Mouse (Mus musculus): Measurements from ENCODE around the gene Lhx2. TPM values are rescaled to one million over a fixed set of nuclear protein-coding genes. Genes with fewer than 3 reads are reported as not detected.

Gene Lhx2
- polyA plus RNA-seq, 1 experiment from 2014 or later: not detected

DNA sequence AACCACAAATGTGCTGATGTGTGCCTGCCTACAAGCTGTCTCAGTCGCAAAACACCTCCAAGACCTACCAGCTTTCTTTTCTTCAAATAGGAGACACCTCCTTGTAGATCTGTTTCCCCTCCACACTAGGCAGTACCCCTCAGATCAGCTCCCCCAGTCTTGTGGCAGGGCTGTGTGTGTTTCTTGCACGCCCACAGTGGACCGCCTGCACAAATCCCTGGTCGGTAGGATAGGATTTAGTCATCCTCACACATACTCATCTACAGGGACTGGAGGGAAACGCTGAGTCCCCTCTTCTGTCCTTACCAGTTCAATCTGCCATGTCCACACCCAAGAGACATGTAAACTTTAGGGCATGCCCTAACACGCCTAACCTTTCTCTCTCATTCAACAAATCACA lies 71.1 kb downstream of the Lhx2 start:
- WGBS: 73% methylated on average over 6 of the region's 6 CpGs
- ATAC-seq (replicated peaks; ENCODE audit: extremely low read depth, insufficient read depth, low FRiP score): no peak

DNA sequence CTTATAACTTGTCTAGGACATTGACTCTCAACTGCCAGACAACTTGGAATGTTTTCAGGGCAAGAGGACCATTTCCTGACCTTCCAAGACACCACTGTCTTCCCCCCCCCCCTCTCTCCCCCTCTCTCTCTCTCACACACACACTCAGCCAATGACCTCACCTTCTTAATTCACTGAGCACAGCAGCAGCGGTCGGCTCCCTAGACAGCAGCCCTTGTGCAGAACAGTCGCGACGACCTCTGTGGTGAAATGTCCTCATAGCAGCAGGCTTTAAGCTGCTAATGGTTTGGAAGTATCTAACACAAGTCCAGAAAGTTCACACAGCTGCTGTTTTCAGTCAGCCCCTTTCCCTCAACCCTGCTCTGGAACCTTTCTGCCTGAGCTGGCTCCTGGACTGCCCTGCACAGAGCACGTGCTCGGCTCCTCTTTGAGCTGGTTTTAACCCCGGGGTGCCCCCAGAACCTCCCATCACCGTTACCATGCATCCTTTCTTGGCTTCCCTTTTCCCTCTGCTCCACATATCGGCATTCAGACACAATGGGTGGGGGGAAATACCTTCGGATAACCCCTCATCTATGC lies 73.6 kb downstream of the Lhx2 start:
- Histone ChIP-seq H3K9ac (ENCODE audit: low read length) (no peak overlapping the region), H3K4me1 (ENCODE audit: control insufficient read depth, insufficient read depth, low read length) (no peaks in the 10 kb centered on the region), H3K27ac (ENCODE audit: low read length) (no peak overlapping the region), H3K9me3 (replicated peaks; ENCODE audit: control insufficient read depth, low read length) (no peaks in the 10 kb centered on the region), H3K4me2 (ENCODE audit: low read depth, low read length) (no peak overlapping the region), H3K27me3 (ENCODE audit: control insufficient read depth, insufficient read depth, low read length) (peaks cover 8% of the 10 kb centered on the region; the same call in 1 of the 2 replicates), H3K4me3 (ENCODE audit: low read length) (no peak overlapping the region), H3K36me3 (ENCODE audit: control insufficient read depth, insufficient read depth) (no peaks in the 10 kb centered on the region)
- 27% methylated on average over 11 of the region's 11 CpGs for WGBS
- ATAC-seq (replicated peaks; ENCODE audit: extremely low read depth, insufficient read depth, low FRiP score): no peak

More for the DNA sequence above, 71.1 kb downstream of the Lhx2 start:
- Histone ChIP-seq H3K4me3 (ENCODE audit: low read length) (no peak overlapping the region), H3K4me2 (ENCODE audit: low read depth, low read length) (no peak overlapping the region), H3K4me1 (ENCODE audit: control insufficient read depth, insufficient read depth, low read length) (no peaks in the 10 kb centered on the region), H3K27ac (ENCODE audit: low read length) (no peak overlapping the region), H3K27me3 (ENCODE audit: control insufficient read depth, insufficient read depth, low read length) (peaks cover 8% of the 10 kb centered on the region; the same call in 1 of the 2 replicates), H3K9ac (ENCODE audit: low read length) (no peak overlapping the region), H3K36me3 (ENCODE audit: control insufficient read depth, insufficient read depth) (no peaks in the 10 kb centered on the region), H3K9me3 (replicated peaks; ENCODE audit: control insufficient read depth, low read length) (no peaks in the 10 kb centered on the region)

DNA sequence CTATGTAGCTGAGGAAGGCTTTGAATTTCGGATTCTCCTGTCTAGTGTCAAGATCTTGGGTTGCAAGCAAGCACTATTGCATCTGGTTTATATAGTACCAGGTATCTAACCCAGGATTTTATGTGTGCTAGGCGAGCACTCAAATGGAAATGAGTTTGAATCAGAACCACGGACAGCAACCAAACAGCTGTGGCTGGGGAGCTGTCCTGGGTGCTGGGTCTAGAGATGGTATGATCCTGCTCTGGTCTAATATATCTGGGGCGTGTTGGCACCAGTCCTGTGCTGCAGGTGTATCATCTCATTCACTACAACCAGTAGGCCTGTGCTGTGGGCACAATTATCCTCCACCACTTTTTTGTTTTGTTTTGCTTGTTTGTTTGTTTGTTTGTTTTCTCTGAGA lies 78.9 kb downstream of the Lhx2 start:
- Histone ChIP-seq H3K27me3 (ENCODE audit: control insufficient read depth, insufficient read depth, low read length) (peaks cover 9% of the 10 kb centered on the region), H3K4me3 (ENCODE audit: low read length) (no peak overlapping the region), H3K27ac (ENCODE audit: low read length) (no peak overlapping the region), H3K9me3 (replicated peaks; ENCODE audit: control insufficient read depth, low read length) (no peaks in the 10 kb centered on the region), H3K4me2 (ENCODE audit: low read depth, low read length) (no peak overlapping the region), H3K9ac (ENCODE audit: low read length) (no peak overlapping the region), H3K36me3 (ENCODE audit: control insufficient read depth, insufficient read depth) (no peaks in the 10 kb centered on the region), H3K4me1 (ENCODE audit: control insufficient read depth, insufficient read depth, low read length) (no peaks in the 10 kb centered on the region)
- no peak; the same call in 1 of the 2 replicates for ATAC-seq (replicated peaks; ENCODE audit: extremely low read depth, insufficient read depth, low FRiP score)
- 16% methylated on average over 4 of the region's 4 CpGs for WGBS

Other genes starting within 250 kb of the Lhx2 start
- gene Dennd1a, start 51.9 kb upstream of the Lhx2 start, polyA plus RNA-seq (2015; fragmentation: Nextera tagmentation; extraction: Ambion mirVana): 11.6 and 12.7 TPM in 2 replicates
- gene Nek6, start 172.4 kb downstream of the Lhx2 start, polyA plus RNA-seq (2015; fragmentation: Nextera tagmentation; extraction: Ambion mirVana): 66.2 and 67.9 TPM in 2 replicates